Mouse (Mus musculus) adrenal gland, postnatal 4 days (tissue): Measurements from ENCODE around the gene Tldc1. TPM values are rescaled to one million over a fixed set of nuclear protein-coding genes. Genes with fewer than 3 reads are reported as not detected.

Experiments used
- DNase-seq, 2 experiments: peaks; one replicate each; pipeline ENCODE4 v3.0.0; 2021 to 2022; ENCODE audit warnings: low spot score in 2 of 2, mixed read lengths in 2 of 2
- total RNA-seq, 2 experiments: library from RNA; stranded (reverse); gene quantifications; 2 replicates each; pipeline ENCODE4 v1.2.3; 2021

Tldc1 gene
- total RNA-seq, 2 experiments from 2014 or later: 16.7 to 17.3 TPM

- no peak for DNase-seq
These were observed 24.4 kb upstream of the Tldc1 start for GRCm38 (mm10) chr8:119802592-119802991.

- DNase-seq: no peak
These were observed 23.0 kb upstream of the Tldc1 start for GRCm38 (mm10) chr8:119801168-119801567.

GRCm38 (mm10) chr8:119798965-119799264, 20.7 kb upstream of the Tldc1 start:
- no peak for DNase-seq

GRCm38 (mm10) chr8:119798170-119798964, 20.2 kb upstream of the Tldc1 start:
- no peak for DNase-seq

- DNase-seq: no peak
These were observed 17.4 kb upstream of the Tldc1 start for GRCm38 (mm10) chr8:119795651-119796050.

- DNase-seq: no peak
These were observed 16.5 kb upstream of the Tldc1 start for GRCm38 (mm10) chr8:119794689-119795088.

GRCm38 (mm10) chr8:119791804-119792704, 13.8 kb upstream of the Tldc1 start:
- peak in 1 of 2 experiments; percentile 37 for DNase-seq

- DNase-seq: no peak
These were observed 11.4 kb upstream of the Tldc1 start for GRCm38 (mm10) chr8:119789581-119789980.

GRCm38 (mm10) chr8:119788607-119789381, 10.6 kb upstream of the Tldc1 start:
- DNase-seq: no peak

- no peak for DNase-seq
These were observed 9.1 kb upstream of the Tldc1 start for GRCm38 (mm10) chr8:119787341-119787740.

GRCm38 (mm10) chr8:119786871-119787270, 8.7 kb upstream of the Tldc1 start:
- DNase-seq: no peak

- no peak for DNase-seq
These were observed 7.7 kb upstream of the Tldc1 start for GRCm38 (mm10) chr8:119785764-119786405.

- DNase-seq: no peak
These were observed 6.5 kb upstream of the Tldc1 start for GRCm38 (mm10) chr8:119784676-119785075.

GRCm38 (mm10) chr8:119784141-119784574, 5.9 kb upstream of the Tldc1 start:
- DNase-seq: no peak

GRCm38 (mm10) chr8:119783579-119783978, 5.4 kb upstream of the Tldc1 start:
- no peak for DNase-seq

GRCm38 (mm10) chr8:119782715-119783114, 4.5 kb upstream of the Tldc1 start:
- peak; percentile 40 to 61 for DNase-seq

- DNase-seq: no peak
These were observed 3.0 kb upstream of the Tldc1 start for GRCm38 (mm10) chr8:119781086-119781840.

GRCm38 (mm10) chr8:119780402-119781049, 2.3 kb upstream of the Tldc1 start:
- no peak for DNase-seq

GRCm38 (mm10) chr8:119779013-119779737, 959 bp upstream of the Tldc1 start:
- peak; percentile 48 to 67 for DNase-seq
